Mouse (Mus musculus): ENCODE results near the gene Baz2a. TPM values are rescaled to one million over a fixed set of nuclear protein-coding genes. Genes with fewer than 3 reads are reported as not detected.
"Not testable (repeated sequence)": the region's sequence is repeated elsewhere in the genome, so short reads cannot be mapped to it uniquely, and the experiment has no call there.

The Baz2a gene
- polyA plus RNA-seq, 1 experiment from 2014 or later = 13.6 TPM

- Histone ChIP-seq H3K4me3 (ENCODE audit: low read depth, low read length) (no peak overlapping the region), H3K27me3 (replicated peaks; ENCODE audit: control insufficient read depth, insufficient read depth, low read length) (no peaks in the 10 kb centered on the region), H3K4me1 (ENCODE audit: control insufficient read depth, insufficient read depth, low read length) (no peaks in the 10 kb centered on the region), H3K9me3 (replicated peaks; ENCODE audit: control insufficient read depth, low read length) (no peaks in the 10 kb centered on the region), H3K9ac (ENCODE audit: low read length) (no peak overlapping the region), H3K4me2 (ENCODE audit: low read length) (no peak overlapping the region), H3K36me3 (ENCODE audit: control insufficient read depth, insufficient read depth, low read length) (peaks cover 47% of the 10 kb centered on the region), H3K27ac (ENCODE audit: low read depth, low read length) (no peak overlapping the region)
- ATAC-seq (no peak), DNase-seq (ENCODE audit: low spot score) (no peak)
- WGBS = 93% methylated on average over 4 of the region's 4 CpGs
Measured at GRCm38 (mm10) chr10:128069201-128069600, 22.2 kb upstream of the Baz2a start.

- not testable (repeated sequence) for H3K4me2 ChIP-seq (ENCODE audit: low read length); H3K4me1 ChIP-seq (ENCODE audit: control insufficient read depth, insufficient read depth, low read length); H3K9me3 ChIP-seq (replicated peaks; ENCODE audit: control insufficient read depth, low read length); H3K27me3 ChIP-seq (replicated peaks; ENCODE audit: control insufficient read depth, insufficient read depth, low read length); H3K27ac ChIP-seq (ENCODE audit: low read depth, low read length); DNase-seq (ENCODE audit: low spot score); H3K4me3 ChIP-seq (ENCODE audit: low read depth, low read length); ATAC-seq; H3K9ac ChIP-seq (ENCODE audit: low read length)
- WGBS = 97% methylated on average over 2 of the region's 2 CpGs
- peaks cover 55% of the 10 kb centered on the region for H3K36me3 ChIP-seq (ENCODE audit: control insufficient read depth, insufficient read depth, low read length)
Measured at GRCm38 (mm10) chr10:128070432-128070831, 20.9 kb upstream of the Baz2a start.

GRCm38 (mm10) chr10:128078269-128078668, 13.1 kb upstream of the Baz2a start:
- not testable (repeated sequence) for H3K4me1 ChIP-seq (ENCODE audit: control insufficient read depth, insufficient read depth, low read length); H3K4me2 ChIP-seq (ENCODE audit: low read length); H3K27me3 ChIP-seq (replicated peaks; ENCODE audit: control insufficient read depth, insufficient read depth, low read length); H3K9ac ChIP-seq (ENCODE audit: low read length); H3K27ac ChIP-seq (ENCODE audit: low read depth, low read length); ATAC-seq; DNase-seq (ENCODE audit: low spot score); H3K9me3 ChIP-seq (replicated peaks; ENCODE audit: control insufficient read depth, low read length); H3K4me3 ChIP-seq (ENCODE audit: low read depth, low read length)
- WGBS = 87% methylated on average over 5 of the region's 5 CpGs
- H3K36me3 ChIP-seq (ENCODE audit: control insufficient read depth, insufficient read depth, low read length) = peaks cover 33% of the 10 kb centered on the region

- ATAC-seq (no peak), DNase-seq (ENCODE audit: low spot score) (no peak)
- Histone ChIP-seq H3K9me3 (replicated peaks; ENCODE audit: control insufficient read depth, low read length) (no peaks in the 10 kb centered on the region), H3K27ac (ENCODE audit: low read depth, low read length) (no peak overlapping the region), H3K27me3 (replicated peaks; ENCODE audit: control insufficient read depth, insufficient read depth, low read length) (no peaks in the 10 kb centered on the region), H3K4me3 (ENCODE audit: low read depth, low read length) (no peak overlapping the region), H3K9ac (ENCODE audit: low read length) (no peak overlapping the region), H3K4me2 (ENCODE audit: low read length) (no peak overlapping the region), H3K36me3 (ENCODE audit: control insufficient read depth, insufficient read depth, low read length) (peaks cover 27% of the 10 kb centered on the region), H3K4me1 (ENCODE audit: control insufficient read depth, insufficient read depth, low read length) (peaks cover 11% of the 10 kb centered on the region; the same call in 1 of the 2 replicates)
- 80% methylated on average over 1 of the region's 1 CpGs for WGBS
Measured at GRCm38 (mm10) chr10:128080496-128080895, 10.9 kb upstream of the Baz2a start.

- Histone ChIP-seq H3K4me3 (ENCODE audit: low read depth, low read length) (peak overlapping the region; percentile 95), H3K9ac (ENCODE audit: low read length) (peak overlapping the region; percentile 71), H3K4me1 (ENCODE audit: control insufficient read depth, insufficient read depth, low read length) (peaks cover 11% of the 10 kb centered on the region; the same call in 1 of the 2 replicates), H3K27ac (ENCODE audit: low read depth, low read length) (no peak overlapping the region), H3K27me3 (replicated peaks; ENCODE audit: control insufficient read depth, insufficient read depth, low read length) (no peaks in the 10 kb centered on the region), H3K9me3 (replicated peaks; ENCODE audit: control insufficient read depth, low read length) (no peaks in the 10 kb centered on the region), H3K36me3 (ENCODE audit: control insufficient read depth, insufficient read depth, low read length) (peaks cover 36% of the 10 kb centered on the region), H3K4me2 (ENCODE audit: low read length) (peak overlapping the region; percentile 64)
- 63% methylated on average over 6 of the region's 6 CpGs for WGBS
- ATAC-seq = no peak
- no peak for DNase-seq (ENCODE audit: low spot score)
Measured at GRCm38 (mm10) chr10:128081807-128082476, 9.4 kb upstream of the Baz2a start.

- Histone ChIP-seq H3K9me3 (replicated peaks; ENCODE audit: control insufficient read depth, low read length) (no peaks in the 10 kb centered on the region), H3K4me2 (ENCODE audit: low read length) (peak overlapping the region; percentile 64), H3K4me3 (ENCODE audit: low read depth, low read length) (peak overlapping the region; percentile 95), H3K4me1 (ENCODE audit: control insufficient read depth, insufficient read depth, low read length) (peaks cover 11% of the 10 kb centered on the region; the same call in 1 of the 2 replicates), H3K27ac (ENCODE audit: low read depth, low read length) (no peak overlapping the region), H3K9ac (ENCODE audit: low read length) (peak overlapping the region; percentile 71), H3K27me3 (replicated peaks; ENCODE audit: control insufficient read depth, insufficient read depth, low read length) (no peaks in the 10 kb centered on the region), H3K36me3 (ENCODE audit: control insufficient read depth, insufficient read depth, low read length) (peaks cover 36% of the 10 kb centered on the region)
- ATAC-seq (no peak), DNase-seq (ENCODE audit: low spot score) (no peak)
- 22% methylated on average over 9 of the region's 9 CpGs for WGBS
Measured at GRCm38 (mm10) chr10:128082477-128082808, 8.9 kb upstream of the Baz2a start.

- DNase-seq (ENCODE audit: low spot score) (peak; percentile 100), ATAC-seq (peak; percentile 99)
- peak within 1 kb of the TSS; percentile 98 for H3K9ac ChIP-seq (ENCODE audit: low read length)
- peak within 1 kb of the TSS; percentile 78 for H3K4me2 ChIP-seq (ENCODE audit: low read length)
- no peaks in the 10 kb centered on the region for H3K9me3 ChIP-seq (replicated peaks; ENCODE audit: control insufficient read depth, low read length)
- H3K27ac ChIP-seq (ENCODE audit: low read depth, low read length) = peak within 1 kb of the TSS; percentile 81
- H3K4me3 ChIP-seq (ENCODE audit: low read depth, low read length) = peak within 1 kb of the TSS; percentile 95
- H3K27me3 ChIP-seq (replicated peaks; ENCODE audit: control insufficient read depth, insufficient read depth, low read length) = no peaks in the 10 kb centered on the region
- H3K4me1 ChIP-seq (ENCODE audit: control insufficient read depth, insufficient read depth, low read length) = peaks cover 11% of the 10 kb centered on the region; the same call in 1 of the 2 replicates
- WGBS = under 1% methylated on average over 34 of the region's 34 CpGs
- H3K36me3 ChIP-seq (ENCODE audit: control insufficient read depth, insufficient read depth, low read length) = peaks cover 37% of the 10 kb centered on the region
Measured at GRCm38 (mm10) chr10:128082880-128083421, 8.4 kb upstream of the Baz2a start, which contains the start of gene Atp5b. Gene Atp5b, plus strand, starts transcription at chr10:128083273.

- WGBS = under 1% methylated on average over 22 of the region's 22 CpGs
- H3K9me3 ChIP-seq (replicated peaks; ENCODE audit: control insufficient read depth, low read length) = no peaks in the 10 kb centered on the region
- H3K27ac ChIP-seq (ENCODE audit: low read depth, low read length) = peak overlapping the region; percentile 81
- H3K36me3 ChIP-seq (ENCODE audit: control insufficient read depth, insufficient read depth, low read length) = peaks cover 44% of the 10 kb centered on the region
- H3K4me2 ChIP-seq (ENCODE audit: low read length) = peak overlapping the region; percentile 78
- ATAC-seq (no peak), DNase-seq (ENCODE audit: low spot score) (no peak)
- H3K4me1 ChIP-seq (ENCODE audit: control insufficient read depth, insufficient read depth, low read length) = peaks cover 11% of the 10 kb centered on the region; the same call in 1 of the 2 replicates
- peak overlapping the region; percentile 98 for H3K9ac ChIP-seq (ENCODE audit: low read length)
- peak overlapping the region; percentile 95 for H3K4me3 ChIP-seq (ENCODE audit: low read depth, low read length)
- H3K27me3 ChIP-seq (replicated peaks; ENCODE audit: control insufficient read depth, insufficient read depth, low read length) = no peaks in the 10 kb centered on the region
Measured at GRCm38 (mm10) chr10:128083688-128084087, 7.7 kb upstream of the Baz2a start.

GRCm38 (mm10) chr10:128084160-128084559, 7.2 kb upstream of the Baz2a start:
- no peaks in the 10 kb centered on the region for H3K27me3 ChIP-seq (replicated peaks; ENCODE audit: control insufficient read depth, insufficient read depth, low read length)
- H3K4me1 ChIP-seq (ENCODE audit: control insufficient read depth, insufficient read depth, low read length) = peaks cover 11% of the 10 kb centered on the region; the same call in 1 of the 2 replicates
- peak overlapping the region; percentile 78 for H3K4me2 ChIP-seq (ENCODE audit: low read length)
- peak overlapping the region; percentile 98 for H3K9ac ChIP-seq (ENCODE audit: low read length)
- H3K27ac ChIP-seq (ENCODE audit: low read depth, low read length) = no peak overlapping the region
- H3K9me3 ChIP-seq (replicated peaks; ENCODE audit: control insufficient read depth, low read length) = no peaks in the 10 kb centered on the region
- peak overlapping the region; percentile 95 for H3K4me3 ChIP-seq (ENCODE audit: low read depth, low read length)
- ATAC-seq (no peak), DNase-seq (ENCODE audit: low spot score) (no peak)
- H3K36me3 ChIP-seq (ENCODE audit: control insufficient read depth, insufficient read depth, low read length) = peaks cover 49% of the 10 kb centered on the region
- 0% methylated on average over 3 of the region's 3 CpGs for WGBS

Data from forebrain, embryonic 14.5 days (tissue).